Mouse (Mus musculus) testis, adult 2 months (tissue): ENCODE data around the gene Mrps15. TPM values are rescaled to one million over a fixed set of nuclear protein-coding genes. Genes with fewer than 3 reads are reported as not detected.
A peak's percentile ranks its signal among the peaks of the same experiment; 100 is the strongest.

Source experiments
- H3K27ac ChIP-seq: fragments of 200-500 bp; 2 replicates; pipeline ENCODE4 v1.5.1; 2012; ENCODE audit warnings: low read depth, low read length; ENCODE audit not compliant: control insufficient read depth, insufficient read depth
- H3K27me3 ChIP-seq: fragments of 200-500 bp; 2 replicates; pipeline ENCODE4 v1.6.1; 2012; ENCODE audit warnings: mild to moderate bottlenecking, low read length, moderate library complexity; ENCODE audit not compliant: control insufficient read depth, insufficient read depth
- H3K36me3 ChIP-seq: fragments of 200-500 bp; 2 replicates; pipeline ENCODE4 v1.6.1; 2012; ENCODE audit warnings: mild to moderate bottlenecking, low read length; ENCODE audit not compliant: control insufficient read depth, insufficient read depth
- H3K4me1 ChIP-seq: fragments of 200-500 bp; 2 replicates; pipeline ENCODE4 v1.6.1; 2012; ENCODE audit warnings: low read length; ENCODE audit not compliant: control insufficient read depth, insufficient read depth
- H3K4me3 ChIP-seq: fragments of 200-500 bp; 2 replicates; pipeline ENCODE4 v1.5.1; 2012; ENCODE audit warnings: low read depth, mild to moderate bottlenecking, low read length, moderate library complexity, mixed read lengths; ENCODE audit not compliant: control insufficient read depth
- CTCF ChIP-seq: fragments of 200-500 bp; IDR thresholded peaks from 2 replicates; pipeline ENCODE4 v1.5.1; 2012; ENCODE audit warnings: low read depth, mild to moderate bottlenecking, inconsistent platforms, low read length, moderate library complexity; ENCODE audit not compliant: control insufficient read depth, insufficient read depth, insufficient replicate concordance
- POLR2A ChIP-seq: fragments of 200-500 bp; IDR thresholded peaks from 2 replicates; pipeline ENCODE4 v1.6.1; 2012; ENCODE audit warnings: low read depth, mild to moderate bottlenecking, inconsistent platforms, low read length, moderate library complexity; ENCODE audit not compliant: control insufficient read depth
- polyA plus RNA-seq: library from polyadenylated mRNA; depleted of rRNA; stranded (reverse); fragments of >200 nt; gene quantifications from 2 replicates; pipeline ENCODE4 v1.2.3, GENCODE M21; 2012

Gene Mrps15
- polyA plus RNA-seq, 1 experiment, result 30.4 TPM

- no peaks in the 10 kb centered on the region for H3K27me3 ChIP-seq
- peak within 1 kb of the TSS; percentile 99 for H3K4me3 ChIP-seq
- TF ChIP-seq CTCF (no peak), POLR2A (peak; percentile 47; the same call in 1 of the 2 replicates)
- H3K4me1 ChIP-seq, result peaks cover 3% of the 10 kb centered on the region; the same call in 1 of the 2 replicates
- peaks cover 2% of the 10 kb centered on the region; the same call in 1 of the 2 replicates for H3K36me3 ChIP-seq
- peak within 1 kb of the TSS; percentile 87 for H3K27ac ChIP-seq
Measured at GRCm38 (mm10) chr4:126058134-126058996, 11.6 kb downstream of the Mrps15 start, which contains the start of gene Oscp1. Gene Oscp1, plus strand, starts transcription at chr4:126058565.

GRCm38 (mm10) chr4:126058997-126059362 lies 12.3 kb downstream of the Mrps15 start:
- TF ChIP-seq CTCF (no peak), POLR2A (no peak)
- H3K4me3 ChIP-seq, result peak overlapping the region; percentile 99
- no peaks in the 10 kb centered on the region for H3K27me3 ChIP-seq
- H3K4me1 ChIP-seq, result peaks cover 3% of the 10 kb centered on the region; the same call in 1 of the 2 replicates
- peak overlapping the region; percentile 87 for H3K27ac ChIP-seq
- H3K36me3 ChIP-seq, result peaks cover 2% of the 10 kb centered on the region; the same call in 1 of the 2 replicates

- no peak overlapping the region for H3K27ac ChIP-seq
- no peaks in the 10 kb centered on the region for H3K27me3 ChIP-seq
- no peak overlapping the region for H3K4me3 ChIP-seq
- H3K4me1 ChIP-seq, result peaks cover 3% of the 10 kb centered on the region
- no peaks in the 10 kb centered on the region for H3K36me3 ChIP-seq
- TF ChIP-seq POLR2A (no peak), CTCF (no peak)
Measured at GRCm38 (mm10) chr4:126062856-126063255, 16.1 kb downstream of the Mrps15 start.

GRCm38 (mm10) chr4:126065241-126065640 lies 18.5 kb downstream of the Mrps15 start:
- no peak for TF ChIP-seq CTCF
- Histone ChIP-seq H3K36me3 (no peaks in the 10 kb centered on the region), H3K27me3 (no peaks in the 10 kb centered on the region), H3K4me1 (no peaks in the 10 kb centered on the region; the same call in 1 of the 2 replicates), H3K4me3 (no peak overlapping the region), H3K27ac (no peak overlapping the region)

- H3K4me1 ChIP-seq, result no peaks in the 10 kb centered on the region; the same call in 1 of the 2 replicates
- no peaks in the 10 kb centered on the region for H3K36me3 ChIP-seq
- no peak overlapping the region for H3K27ac ChIP-seq
- H3K27me3 ChIP-seq, result no peaks in the 10 kb centered on the region
- TF ChIP-seq POLR2A (no peak), CTCF (no peak)
- no peak overlapping the region for H3K4me3 ChIP-seq
Measured at GRCm38 (mm10) chr4:126067401-126068077, 20.8 kb downstream of the Mrps15 start.

- H3K27ac ChIP-seq, result no peak overlapping the region
- H3K27me3 ChIP-seq, result no peaks in the 10 kb centered on the region
- no peak for TF ChIP-seq POLR2A
- no peak for TF ChIP-seq CTCF
- no peaks in the 10 kb centered on the region; the same call in 1 of the 2 replicates for H3K4me1 ChIP-seq
- H3K36me3 ChIP-seq, result no peaks in the 10 kb centered on the region
- no peak overlapping the region for H3K4me3 ChIP-seq
Measured at GRCm38 (mm10) chr4:126068842-126069241, 22.1 kb downstream of the Mrps15 start.

GRCm38 (mm10) chr4:126077833-126078232 lies 31.1 kb downstream of the Mrps15 start:
- no peaks in the 10 kb centered on the region for H3K27me3 ChIP-seq
- no peak overlapping the region for H3K4me3 ChIP-seq
- no peaks in the 10 kb centered on the region for H3K4me1 ChIP-seq
- peaks cover 2% of the 10 kb centered on the region for H3K36me3 ChIP-seq
- no peak overlapping the region for H3K27ac ChIP-seq
- TF ChIP-seq POLR2A (no peak), CTCF (no peak)
